Mouse (Mus musculus) erythroblast, embryonic 14.5 days (primary cell): Measurements from ENCODE around the gene Kera.

Source experiments
- GATA1 ChIP-seq: IDR thresholded peaks from 2 replicates; pipeline ENCODE4 v1.6.1; 2012; ENCODE audit warnings: low read length, inconsistent platforms, mixed read lengths
- TAL1 ChIP-seq: IDR thresholded peaks from 3 replicates; pipeline ENCODE4 v1.6.1; 2012; ENCODE audit warnings: low read length, inconsistent platforms, mixed read lengths

GRCm38 (mm10) chr10:97582543-97583231 is 24.0 kb upstream of the Kera start:
- TF ChIP-seq GATA1 (no peak), TAL1 (no peak)
